Mouse (Mus musculus): ENCODE data around the gene Ttc3. TPM values are rescaled to one million over a fixed set of nuclear protein-coding genes. Genes with fewer than 3 reads are reported as not detected.
"Not testable (repeated sequence)": the region's sequence is repeated elsewhere in the genome, so short reads cannot be mapped to it uniquely, and the experiment has no call there.

The Ttc3 gene
- polyA plus RNA-seq, 1 experiment = 16.2 TPM

- Histone ChIP-seq H3K79me3 (ENCODE audit: low read depth) (no peaks in the 10 kb centered on the region), H3K4me3 (ENCODE audit: insufficient read depth, poor library complexity, severe bottlenecking) (no peak overlapping the region), H3K36me3 (ENCODE audit: control insufficient read depth, insufficient read depth) (peaks cover 92% of the 10 kb centered on the region), H3K79me2 (ENCODE audit: control insufficient read depth, insufficient read depth) (no peaks in the 10 kb centered on the region), H3ac (ENCODE audit: control insufficient read depth, insufficient read length, low read depth) (no peak overlapping the region), H3K27me3 (ENCODE audit: control insufficient read depth, insufficient read depth, insufficient read length) (no peaks in the 10 kb centered on the region)
- TF ChIP-seq MAX (IDR thresholded peaks at IDR 0.05) (no peak), CTCF (IDR thresholded peaks at IDR 0.05; ENCODE audit: control insufficient read depth, insufficient read depth, insufficient read length) (no peak), MYOD1 (IDR thresholded peaks at IDR 0.05; ENCODE audit: control insufficient read depth, insufficient read length, low read depth) (no peak), FOSL1 (IDR thresholded peaks at IDR 0.05; ENCODE audit: insufficient read depth, low read length, poor library complexity, severe bottlenecking) (no peak), CEBPB (IDR thresholded peaks at IDR 0.05; ENCODE audit: low read depth) (no peak), MYOG (IDR thresholded peaks at IDR 0.05; ENCODE audit: control insufficient read depth, extremely low read depth, insufficient read length) (no peak), USF1 (IDR thresholded peaks at IDR 0.05; ENCODE audit: low read depth) (no peak)
Observed at GRCm38 (mm10) chr16:94454146-94454545, 83.7 kb downstream of the Ttc3 start.

DNA sequence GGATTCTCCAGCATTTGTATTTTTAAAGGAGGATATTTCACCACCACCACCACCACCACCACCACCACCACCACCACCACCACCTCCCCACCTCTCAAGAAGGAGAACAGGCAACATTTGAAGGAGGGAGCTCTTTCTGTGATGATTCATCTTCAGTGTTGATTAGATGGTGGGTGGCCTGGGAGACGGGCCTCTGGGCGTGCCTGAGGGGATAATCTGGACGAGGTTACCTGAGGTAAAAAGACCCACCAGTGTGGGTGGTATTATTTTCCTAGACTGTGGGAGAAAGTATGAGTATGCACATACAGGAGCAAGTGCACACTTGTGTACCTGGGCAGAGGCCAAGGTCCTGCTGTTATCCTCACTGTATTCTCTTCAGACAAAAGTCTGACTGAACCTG, 93.6 kb downstream of the Ttc3 start:
- Histone ChIP-seq H3K36me3 (ENCODE audit: control insufficient read depth, insufficient read depth) (peaks cover 80% of the 10 kb centered on the region), H3K79me2 (ENCODE audit: control insufficient read depth, insufficient read depth) (no peaks in the 10 kb centered on the region), H3K79me3 (ENCODE audit: low read depth) (no peaks in the 10 kb centered on the region), H3ac (ENCODE audit: control insufficient read depth, insufficient read length, low read depth) (no peak overlapping the region), H3K27me3 (ENCODE audit: control insufficient read depth, insufficient read depth, insufficient read length) (no peaks in the 10 kb centered on the region), H3K4me3 (ENCODE audit: insufficient read depth, poor library complexity, severe bottlenecking) (no peak overlapping the region)
- no peak for TF ChIP-seq MYOD1 (IDR thresholded peaks at IDR 0.05; ENCODE audit: control insufficient read depth, insufficient read length, low read depth)
- TF ChIP-seq MAX (IDR thresholded peaks at IDR 0.05) = no peak
- TF ChIP-seq CEBPB (IDR thresholded peaks at IDR 0.05; ENCODE audit: low read depth) = no peak
- TF ChIP-seq CTCF (IDR thresholded peaks at IDR 0.05; ENCODE audit: control insufficient read depth, insufficient read depth, insufficient read length) = no peak
- no peak for TF ChIP-seq USF1 (IDR thresholded peaks at IDR 0.05; ENCODE audit: low read depth)
- no peak for TF ChIP-seq MYOG (IDR thresholded peaks at IDR 0.05; ENCODE audit: control insufficient read depth, extremely low read depth, insufficient read length)
- no peak for TF ChIP-seq FOSL1 (IDR thresholded peaks at IDR 0.05; ENCODE audit: insufficient read depth, low read length, poor library complexity, severe bottlenecking)

GRCm38 (mm10) chr16:94465900-94466299, 95.5 kb downstream of the Ttc3 start:
- TF ChIP-seq MYOG (IDR thresholded peaks at IDR 0.05; ENCODE audit: control insufficient read depth, extremely low read depth, insufficient read length) (no peak), CEBPB (IDR thresholded peaks at IDR 0.05; ENCODE audit: low read depth) (no peak), FOSL1 (IDR thresholded peaks at IDR 0.05; ENCODE audit: insufficient read depth, low read length, poor library complexity, severe bottlenecking) (no peak), MAX (IDR thresholded peaks at IDR 0.05) (no peak), CTCF (IDR thresholded peaks at IDR 0.05; ENCODE audit: control insufficient read depth, insufficient read depth, insufficient read length) (no peak), USF1 (IDR thresholded peaks at IDR 0.05; ENCODE audit: low read depth) (no peak)
- no peaks in the 10 kb centered on the region for H3K27me3 ChIP-seq (ENCODE audit: control insufficient read depth, insufficient read depth, insufficient read length)
- no peaks in the 10 kb centered on the region for H3K79me3 ChIP-seq (ENCODE audit: low read depth)
- peaks cover 79% of the 10 kb centered on the region for H3K36me3 ChIP-seq (ENCODE audit: control insufficient read depth, insufficient read depth)
- no peaks in the 10 kb centered on the region for H3K79me2 ChIP-seq (ENCODE audit: control insufficient read depth, insufficient read depth)
- H3ac ChIP-seq (ENCODE audit: control insufficient read depth, insufficient read length, low read depth) = no peak overlapping the region
- no peak overlapping the region for H3K4me3 ChIP-seq (ENCODE audit: insufficient read depth, poor library complexity, severe bottlenecking)

GRCm38 (mm10) chr16:94466317-94466716, 95.9 kb downstream of the Ttc3 start:
- H3K36me3 ChIP-seq (ENCODE audit: control insufficient read depth, insufficient read depth) = peaks cover 75% of the 10 kb centered on the region
- H3K4me3 ChIP-seq (ENCODE audit: insufficient read depth, poor library complexity, severe bottlenecking); H3K79me3 ChIP-seq (ENCODE audit: low read depth); H3K27me3 ChIP-seq (ENCODE audit: control insufficient read depth, insufficient read depth, insufficient read length); H3ac ChIP-seq (ENCODE audit: control insufficient read depth, insufficient read length, low read depth); H3K79me2 ChIP-seq (ENCODE audit: control insufficient read depth, insufficient read depth): not testable (repeated sequence)

DNA sequence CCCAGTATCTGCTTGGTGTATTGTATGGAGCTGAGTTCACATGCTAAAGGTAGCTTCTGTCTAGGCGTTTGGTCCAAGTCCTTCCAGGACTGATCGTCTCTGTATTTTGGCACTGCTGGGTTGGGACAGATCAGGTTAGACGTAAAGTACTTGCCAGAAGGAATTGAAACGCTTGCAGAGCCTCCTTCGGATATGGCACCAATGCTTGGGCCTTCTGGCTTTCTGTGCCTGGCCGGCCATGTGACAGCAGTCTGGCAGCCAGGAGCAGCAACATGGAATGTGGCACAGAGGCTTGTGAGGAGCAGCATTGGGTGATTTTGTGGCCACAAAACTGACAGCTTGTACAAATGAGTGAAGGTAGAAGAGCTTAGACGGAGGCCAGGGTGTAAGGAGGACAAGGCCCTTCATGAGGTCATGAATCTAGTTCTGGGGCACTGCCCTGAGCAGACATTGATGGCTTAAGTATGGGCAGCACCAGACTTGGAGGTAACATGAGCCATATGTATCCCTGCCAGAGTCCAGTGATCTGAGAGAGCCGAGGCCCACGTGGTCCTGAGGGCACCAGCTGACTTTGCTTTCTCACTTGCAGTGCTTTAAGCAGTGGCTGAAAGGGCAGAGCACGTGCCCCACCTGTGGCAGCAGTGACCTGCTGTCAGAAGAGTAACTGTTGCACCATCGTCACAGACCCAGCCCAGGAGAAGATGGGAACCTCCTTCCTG, 97.1 kb downstream of the Ttc3 start:
- TF ChIP-seq CTCF (IDR thresholded peaks at IDR 0.05; ENCODE audit: control insufficient read depth, insufficient read depth, insufficient read length) (no peak), MYOG (IDR thresholded peaks at IDR 0.05; ENCODE audit: control insufficient read depth, extremely low read depth, insufficient read length) (no peak), FOSL1 (IDR thresholded peaks at IDR 0.05; ENCODE audit: insufficient read depth, low read length, poor library complexity, severe bottlenecking) (no peak), MAX (IDR thresholded peaks at IDR 0.05) (no peak), MYOD1 (IDR thresholded peaks at IDR 0.05; ENCODE audit: control insufficient read depth, insufficient read length, low read depth) (no peak), CEBPB (IDR thresholded peaks at IDR 0.05; ENCODE audit: low read depth) (no peak), USF1 (IDR thresholded peaks at IDR 0.05; ENCODE audit: low read depth) (no peak)
- H3K79me3 ChIP-seq (ENCODE audit: low read depth) = no peaks in the 10 kb centered on the region
- no peaks in the 10 kb centered on the region for H3K79me2 ChIP-seq (ENCODE audit: control insufficient read depth, insufficient read depth)
- no peaks in the 10 kb centered on the region for H3K27me3 ChIP-seq (ENCODE audit: control insufficient read depth, insufficient read depth, insufficient read length)
- no peak overlapping the region for H3K4me3 ChIP-seq (ENCODE audit: insufficient read depth, poor library complexity, severe bottlenecking)
- H3ac ChIP-seq (ENCODE audit: control insufficient read depth, insufficient read length, low read depth) = no peak overlapping the region
- peaks cover 65% of the 10 kb centered on the region for H3K36me3 ChIP-seq (ENCODE audit: control insufficient read depth, insufficient read depth)

DNA sequence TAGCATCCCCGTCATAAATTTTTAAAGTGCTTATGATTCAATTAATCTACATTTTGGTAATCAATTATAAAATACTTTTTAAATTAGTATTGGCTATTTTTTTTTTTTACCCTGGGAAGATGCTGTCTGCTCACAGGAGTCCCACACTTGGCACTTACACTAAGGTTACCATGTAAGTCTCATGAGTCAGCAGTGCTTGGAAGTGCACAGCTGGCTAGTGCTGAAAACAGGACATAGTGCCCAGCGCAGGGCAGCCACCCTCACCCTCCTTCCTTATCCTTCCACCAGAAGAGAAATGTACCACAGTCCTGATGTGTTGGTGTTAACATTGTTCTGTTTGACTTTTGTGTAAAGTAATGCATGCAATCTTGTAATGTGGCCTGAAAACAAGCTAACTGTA, 98.0 kb downstream of the Ttc3 start:
- Histone ChIP-seq H3K36me3 (ENCODE audit: control insufficient read depth, insufficient read depth) (peaks cover 59% of the 10 kb centered on the region), H3K27me3 (ENCODE audit: control insufficient read depth, insufficient read depth, insufficient read length) (no peaks in the 10 kb centered on the region), H3K4me3 (ENCODE audit: insufficient read depth, poor library complexity, severe bottlenecking) (no peak overlapping the region)

More for the DNA sequence above, 98.0 kb downstream of the Ttc3 start:
- H3K79me3 ChIP-seq (ENCODE audit: low read depth) = no peaks in the 10 kb centered on the region
- H3K79me2 ChIP-seq (ENCODE audit: control insufficient read depth, insufficient read depth) = no peaks in the 10 kb centered on the region
- TF ChIP-seq CTCF (IDR thresholded peaks at IDR 0.05; ENCODE audit: control insufficient read depth, insufficient read depth, insufficient read length) (no peak), CEBPB (IDR thresholded peaks at IDR 0.05; ENCODE audit: low read depth) (no peak), USF1 (IDR thresholded peaks at IDR 0.05; ENCODE audit: low read depth) (no peak), MYOG (IDR thresholded peaks at IDR 0.05; ENCODE audit: control insufficient read depth, extremely low read depth, insufficient read length) (no peak), MYOD1 (IDR thresholded peaks at IDR 0.05; ENCODE audit: control insufficient read depth, insufficient read length, low read depth) (no peak), FOSL1 (IDR thresholded peaks at IDR 0.05; ENCODE audit: insufficient read depth, low read length, poor library complexity, severe bottlenecking) (no peak), MAX (IDR thresholded peaks at IDR 0.05) (no peak)
- H3ac ChIP-seq (ENCODE audit: control insufficient read depth, insufficient read length, low read depth) = no peak overlapping the region

All from C2C12 (cell line).